Mouse (Mus musculus) embryonic fibroblast, embryonic 13.5 days (primary cell): ENCODE data around the gene Kcnip2.

ENCODE experiments used
- CTCF ChIP-seq: IDR thresholded peaks from 2 replicates; pipeline ENCODE4 v1.5.1; 2011; ENCODE audit warnings: mild to moderate bottlenecking, control low read depth, low read length, moderate library complexity, borderline replicate concordance; ENCODE audit not compliant: insufficient read depth
- POLR2A ChIP-seq: IDR thresholded peaks from 2 replicates; pipeline ENCODE4 v1.6.1; 2011; ENCODE audit warnings: low read depth, mild to moderate bottlenecking, control low read depth, low read length, moderate library complexity

GRCm38 (mm10) chr19:45758671-45759070 is 57.2 kb downstream of the Kcnip2 start:
- no peak for TF ChIP-seq CTCF
- no peak for TF ChIP-seq POLR2A
